Mouse (Mus musculus) lung, postnatal 10 days (tissue): ENCODE results near the gene Dnah8.
"Not testable (repeated sequence)": the region's sequence is repeated elsewhere in the genome, so short reads cannot be mapped to it uniquely, and the experiment has no call there.

Experiments used
- DNase-seq: peaks from one replicate; pipeline ENCODE4 v3.0.0; 2021

Gene Dnah8

GRCm38 (mm10) chr17:30624132-30624531 is at the start of gene Dnah8:
TSS of gene Dnah8 (plus strand) at chr17:30624354.
- DNase-seq = not testable (repeated sequence)

- no peak for DNase-seq
Observed at GRCm38 (mm10) chr17:30574783-30575075, 49.4 kb upstream of the Dnah8 start.

- DNase-seq = no peak
Observed at GRCm38 (mm10) chr17:30575121-30575904, 48.8 kb upstream of the Dnah8 start.

GRCm38 (mm10) chr17:30575941-30576773 is 48.0 kb upstream of the Dnah8 start, which contains the start of gene Btbd9:
TSS of gene Btbd9 (minus strand) at chr17:30576488.
- peak; percentile 94 for DNase-seq

- no peak for DNase-seq
Observed at GRCm38 (mm10) chr17:30576946-30577345, 47.2 kb upstream of the Dnah8 start.

GRCm38 (mm10) chr17:30580781-30581180 is 43.4 kb upstream of the Dnah8 start:
- no peak for DNase-seq

- DNase-seq = no peak
Observed at GRCm38 (mm10) chr17:30581201-30581600, 43.0 kb upstream of the Dnah8 start.

GRCm38 (mm10) chr17:30582313-30582712 is 41.8 kb upstream of the Dnah8 start:
- DNase-seq = no peak

GRCm38 (mm10) chr17:30583258-30584001 is 40.7 kb upstream of the Dnah8 start:
- no peak for DNase-seq

GRCm38 (mm10) chr17:30590417-30591198 is 33.5 kb upstream of the Dnah8 start:
- peak; percentile 84 for DNase-seq

- no peak for DNase-seq
Observed at GRCm38 (mm10) chr17:30594407-30594806, 29.7 kb upstream of the Dnah8 start.

GRCm38 (mm10) chr17:30594846-30595245 is 29.3 kb upstream of the Dnah8 start:
- DNase-seq = no peak

GRCm38 (mm10) chr17:30597786-30598185 is 26.4 kb upstream of the Dnah8 start:
- no peak for DNase-seq

GRCm38 (mm10) chr17:30598300-30598699 is 25.9 kb upstream of the Dnah8 start:
- DNase-seq = no peak

GRCm38 (mm10) chr17:30602175-30602574 is 22.0 kb upstream of the Dnah8 start:
- no peak for DNase-seq

- no peak for DNase-seq
Observed at GRCm38 (mm10) chr17:30604296-30604695, 19.9 kb upstream of the Dnah8 start.

- DNase-seq = no peak
Observed at GRCm38 (mm10) chr17:30605001-30605400, 19.2 kb upstream of the Dnah8 start.

- no peak for DNase-seq
Observed at GRCm38 (mm10) chr17:30606206-30606605, 17.9 kb upstream of the Dnah8 start.

- no peak for DNase-seq
Observed at GRCm38 (mm10) chr17:30606634-30607081, 17.5 kb upstream of the Dnah8 start.

GRCm38 (mm10) chr17:30607330-30607729 is 16.8 kb upstream of the Dnah8 start:
- no peak for DNase-seq

- DNase-seq = no peak
Observed at GRCm38 (mm10) chr17:30607909-30608495, 16.2 kb upstream of the Dnah8 start.
